Mouse (Mus musculus): ENCODE data around the gene Kyat1. TPM values are rescaled to one million over a fixed set of nuclear protein-coding genes. Genes with fewer than 3 reads are reported as not detected.
A peak's percentile ranks its signal among the peaks of the same experiment; 100 is the strongest.

Gene Kyat1
- polyA plus RNA-seq, 1 experiment, result 9.7 TPM

DNA sequence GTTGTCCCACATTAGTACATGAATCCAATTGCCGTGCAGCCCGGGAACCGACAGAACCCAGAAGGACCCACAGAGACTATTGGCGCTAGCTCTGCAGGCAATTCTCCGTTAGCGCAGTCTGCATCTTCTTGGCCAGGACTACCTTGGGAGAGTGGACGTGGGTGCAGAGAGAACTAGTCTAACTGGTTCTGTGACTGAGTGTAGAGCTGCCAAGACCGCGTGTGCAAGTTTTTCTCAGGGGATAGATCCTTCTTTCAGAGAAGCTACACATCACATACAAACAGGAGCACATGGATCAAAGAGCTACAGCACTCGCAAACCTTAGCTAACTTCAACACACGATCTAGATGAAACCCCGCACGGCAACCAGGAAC, 405 bp downstream of the Kyat1 start:
- no peaks in the 10 kb centered on the region for H3K27me3 ChIP-seq (ENCODE audit: control insufficient read depth, insufficient read depth, low read length)
- TF ChIP-seq POLR2A (IDR thresholded peaks at IDR 0.05; ENCODE audit: low read depth, low read length) (no peak), CTCF (IDR thresholded peaks at IDR 0.05; ENCODE audit: extremely low read depth, insufficient read depth, insufficient read length, insufficient replicate concordance) (no peak)
- 1% methylated on average over 13 of the region's 13 CpGs for WGBS
- H3K4me1 ChIP-seq (ENCODE audit: control insufficient read depth, insufficient read depth, insufficient read length), result peaks cover 8% of the 10 kb centered on the region; the same call in 1 of the 2 replicates
- no peak for DNase-seq (ENCODE audit: low read depth in 1 of 2, low spot score in 2 of 2)
- H3K27ac ChIP-seq (ENCODE audit: insufficient read depth, low read length), result peak overlapping the region; percentile 81
- no peaks in the 10 kb centered on the region for H3K36me3 ChIP-seq (ENCODE audit: control insufficient read depth, insufficient read depth, low read length)
- peak overlapping the region; percentile 95 for H3K4me3 ChIP-seq (ENCODE audit: extremely low read depth, insufficient read depth, insufficient read length)

GRCm38 (mm10) chr2:30203439-30203838, 2.2 kb downstream of the Kyat1 start:
- Histone ChIP-seq H3K27me3 (ENCODE audit: control insufficient read depth, insufficient read depth, low read length) (no peaks in the 10 kb centered on the region), H3K27ac (ENCODE audit: insufficient read depth, low read length) (no peak overlapping the region), H3K36me3 (ENCODE audit: control insufficient read depth, insufficient read depth, low read length) (no peaks in the 10 kb centered on the region), H3K4me1 (ENCODE audit: control insufficient read depth, insufficient read depth, insufficient read length) (peaks cover 8% of the 10 kb centered on the region; the same call in 1 of the 2 replicates), H3K4me3 (ENCODE audit: extremely low read depth, insufficient read depth, insufficient read length) (no peak overlapping the region)
- DNase-seq (ENCODE audit: low read depth in 1 of 2, low spot score in 2 of 2), result no peak
- WGBS, result 79% methylated on average over 7 of the region's 7 CpGs
- no peak for TF ChIP-seq POLR2A (IDR thresholded peaks at IDR 0.05; ENCODE audit: low read depth, low read length)
- no peak for TF ChIP-seq CTCF (IDR thresholded peaks at IDR 0.05; ENCODE audit: extremely low read depth, insufficient read depth, insufficient read length, insufficient replicate concordance)

DNA sequence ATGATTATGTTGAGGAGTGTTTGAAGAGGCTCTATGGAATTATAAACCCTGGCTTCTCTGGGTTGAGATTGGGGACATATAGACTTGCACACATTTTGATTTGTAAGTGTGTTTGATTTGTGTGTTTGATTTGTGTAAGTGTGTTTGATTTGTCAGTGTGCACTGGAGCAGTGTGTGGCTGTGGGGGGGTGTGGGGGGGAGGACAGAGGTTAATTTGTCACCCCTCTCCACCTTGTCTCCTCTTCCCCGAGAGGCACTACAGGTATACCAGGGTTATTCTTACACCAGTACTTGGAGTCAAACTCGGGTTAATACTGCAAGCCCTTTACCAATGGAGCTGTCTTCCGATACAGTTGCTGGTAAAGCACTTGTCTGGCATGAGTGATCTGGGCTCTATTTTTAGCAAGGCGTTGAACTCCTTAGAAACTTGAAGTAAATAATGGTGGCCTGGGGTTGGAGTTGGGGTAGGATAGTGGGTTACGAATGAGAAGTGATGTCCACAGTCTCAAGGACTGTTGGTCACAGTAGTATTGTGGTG, 5.2 kb downstream of the Kyat1 start:
- H3K27ac ChIP-seq (ENCODE audit: insufficient read depth, low read length), result no peak overlapping the region
- no peaks in the 10 kb centered on the region for H3K27me3 ChIP-seq (ENCODE audit: control insufficient read depth, insufficient read depth, low read length)
- 85% methylated on average over 5 of the region's 5 CpGs for WGBS
- H3K4me3 ChIP-seq (ENCODE audit: extremely low read depth, insufficient read depth, insufficient read length), result no peak overlapping the region
- no peaks in the 10 kb centered on the region for H3K36me3 ChIP-seq (ENCODE audit: control insufficient read depth, insufficient read depth, low read length)
- H3K4me1 ChIP-seq (ENCODE audit: control insufficient read depth, insufficient read depth, insufficient read length), result 0 out of 2 replicates have a peak, but pooled peaks cover 3% of the 10 kb centered on the region
- TF ChIP-seq CTCF (IDR thresholded peaks at IDR 0.05; ENCODE audit: extremely low read depth, insufficient read depth, insufficient read length, insufficient replicate concordance), result no peak
- TF ChIP-seq POLR2A (IDR thresholded peaks at IDR 0.05; ENCODE audit: low read depth, low read length), result no peak
- no peak for DNase-seq (ENCODE audit: low read depth in 1 of 2, low spot score in 2 of 2)

GRCm38 (mm10) chr2:30199984-30200383, 5.7 kb downstream of the Kyat1 start:
- Histone ChIP-seq H3K36me3 (ENCODE audit: control insufficient read depth, insufficient read depth, low read length) (no peaks in the 10 kb centered on the region), H3K4me1 (ENCODE audit: control insufficient read depth, insufficient read depth, insufficient read length) (0 out of 2 replicates have a peak, but pooled peaks cover 3% of the 10 kb centered on the region), H3K27me3 (ENCODE audit: control insufficient read depth, insufficient read depth, low read length) (no peaks in the 10 kb centered on the region), H3K4me3 (ENCODE audit: extremely low read depth, insufficient read depth, insufficient read length) (no peak overlapping the region), H3K27ac (ENCODE audit: insufficient read depth, low read length) (no peak overlapping the region)
- TF ChIP-seq CTCF (IDR thresholded peaks at IDR 0.05; ENCODE audit: extremely low read depth, insufficient read depth, insufficient read length, insufficient replicate concordance), result no peak
- TF ChIP-seq POLR2A (IDR thresholded peaks at IDR 0.05; ENCODE audit: low read depth, low read length), result no peak
- DNase-seq (ENCODE audit: low read depth in 1 of 2, low spot score in 2 of 2), result no peak
- WGBS, result 80% methylated on average over 1 of the region's 1 CpGs

- DNase-seq (ENCODE audit: low read depth in 1 of 2, low spot score in 2 of 2), result no peak
- 89% methylated on average over 4 of the region's 4 CpGs for WGBS
- Histone ChIP-seq H3K4me1 (ENCODE audit: control insufficient read depth, insufficient read depth, insufficient read length) (no peaks in the 10 kb centered on the region), H3K36me3 (ENCODE audit: control insufficient read depth, insufficient read depth, low read length) (no peaks in the 10 kb centered on the region), H3K4me3 (ENCODE audit: extremely low read depth, insufficient read depth, insufficient read length) (no peak overlapping the region), H3K27ac (ENCODE audit: insufficient read depth, low read length) (no peak overlapping the region), H3K27me3 (ENCODE audit: control insufficient read depth, insufficient read depth, low read length) (no peaks in the 10 kb centered on the region)
- TF ChIP-seq CTCF (IDR thresholded peaks at IDR 0.05; ENCODE audit: extremely low read depth, insufficient read depth, insufficient read length, insufficient replicate concordance) (no peak), POLR2A (IDR thresholded peaks at IDR 0.05; ENCODE audit: low read depth, low read length) (no peak)
These were observed 7.6 kb downstream of the Kyat1 start for GRCm38 (mm10) chr2:30198021-30198420.

- TF ChIP-seq CTCF (IDR thresholded peaks at IDR 0.05; ENCODE audit: extremely low read depth, insufficient read depth, insufficient read length, insufficient replicate concordance), result no peak
- TF ChIP-seq POLR2A (IDR thresholded peaks at IDR 0.05; ENCODE audit: low read depth, low read length), result no peak
- Histone ChIP-seq H3K27me3 (ENCODE audit: control insufficient read depth, insufficient read depth, low read length) (no peaks in the 10 kb centered on the region), H3K4me1 (ENCODE audit: control insufficient read depth, insufficient read depth, insufficient read length) (no peaks in the 10 kb centered on the region), H3K27ac (ENCODE audit: insufficient read depth, low read length) (no peak overlapping the region), H3K36me3 (ENCODE audit: control insufficient read depth, insufficient read depth, low read length) (no peaks in the 10 kb centered on the region), H3K4me3 (ENCODE audit: extremely low read depth, insufficient read depth, insufficient read length) (no peak overlapping the region)
- 86% methylated on average over 3 of the region's 3 CpGs for WGBS
- no peak for DNase-seq (ENCODE audit: low read depth in 1 of 2, low spot score in 2 of 2)
These were observed 11.0 kb downstream of the Kyat1 start for GRCm38 (mm10) chr2:30194656-30195055.

- 84% methylated on average over 12 of the region's 12 CpGs for WGBS
- Histone ChIP-seq H3K4me1 (ENCODE audit: control insufficient read depth, insufficient read depth, insufficient read length) (no peaks in the 10 kb centered on the region), H3K36me3 (ENCODE audit: control insufficient read depth, insufficient read depth, low read length) (no peaks in the 10 kb centered on the region), H3K27me3 (ENCODE audit: control insufficient read depth, insufficient read depth, low read length) (no peaks in the 10 kb centered on the region), H3K27ac (ENCODE audit: insufficient read depth, low read length) (no peak overlapping the region), H3K4me3 (ENCODE audit: extremely low read depth, insufficient read depth, insufficient read length) (no peak overlapping the region)
- no peak for DNase-seq (ENCODE audit: low read depth in 1 of 2, low spot score in 2 of 2)
- TF ChIP-seq CTCF (IDR thresholded peaks at IDR 0.05; ENCODE audit: extremely low read depth, insufficient read depth, insufficient read length, insufficient replicate concordance) (no peak), POLR2A (IDR thresholded peaks at IDR 0.05; ENCODE audit: low read depth, low read length) (no peak)
These were observed 13.7 kb downstream of the Kyat1 start for GRCm38 (mm10) chr2:30191790-30192580.
